Mouse (Mus musculus) WW6 (cell line): ENCODE measurements around the gene Gm10645.

Source experiments
- DNase-seq: peaks from one replicate; pipeline ENCODE4 v3.0.0-alpha.2; 2013; ENCODE audit warnings: low read depth, low spot score

The Gm10645 gene

DNA sequence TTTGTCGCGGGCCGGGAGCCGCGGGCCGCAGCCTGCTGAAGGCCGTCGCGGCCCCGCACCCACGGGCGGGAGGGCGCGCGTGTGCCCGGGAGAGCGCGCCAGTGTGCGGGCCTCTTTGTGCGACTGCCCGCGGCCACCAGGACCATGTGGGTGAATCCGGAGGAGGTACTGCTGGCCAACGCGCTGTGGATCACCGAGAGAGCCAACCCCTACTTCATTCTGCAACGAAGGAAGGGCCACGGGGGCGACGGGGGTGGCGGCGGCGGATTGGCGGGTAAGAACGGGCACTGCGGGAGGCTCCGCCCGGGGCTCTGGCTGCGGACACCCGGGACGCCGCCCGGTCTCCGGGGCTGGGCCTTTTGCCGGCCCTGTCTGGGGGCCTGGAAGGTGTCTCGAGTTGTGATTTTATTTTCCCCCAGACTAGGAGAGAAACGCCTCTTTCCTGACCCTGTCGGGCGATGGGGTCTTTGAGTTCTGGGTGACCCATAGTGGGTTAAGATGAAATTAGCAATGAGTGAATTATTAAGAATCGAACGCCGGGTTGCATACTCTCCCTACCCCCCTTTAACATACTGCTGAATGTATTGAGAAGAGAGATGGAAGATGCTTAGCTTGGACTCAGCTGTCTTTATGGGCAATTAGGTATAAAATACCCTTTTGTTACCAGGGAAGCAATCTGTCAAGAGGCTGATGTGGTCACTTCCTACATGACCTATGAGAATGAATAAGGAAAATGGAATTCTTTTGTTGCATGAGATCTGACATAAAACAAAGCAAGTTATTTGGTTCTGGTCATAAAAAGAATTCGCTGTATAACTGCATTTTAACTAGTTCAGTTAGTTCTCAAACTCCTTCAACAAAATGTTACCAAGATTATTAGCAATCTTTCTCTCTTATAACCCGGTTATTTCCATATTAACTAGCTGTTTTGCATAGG lies at the start of gene Gm10645:
Gene Gm10645, minus strand, starts transcription at position 240 of the 937 bp plus-strand sequence.
- no peak for DNase-seq

DNA sequence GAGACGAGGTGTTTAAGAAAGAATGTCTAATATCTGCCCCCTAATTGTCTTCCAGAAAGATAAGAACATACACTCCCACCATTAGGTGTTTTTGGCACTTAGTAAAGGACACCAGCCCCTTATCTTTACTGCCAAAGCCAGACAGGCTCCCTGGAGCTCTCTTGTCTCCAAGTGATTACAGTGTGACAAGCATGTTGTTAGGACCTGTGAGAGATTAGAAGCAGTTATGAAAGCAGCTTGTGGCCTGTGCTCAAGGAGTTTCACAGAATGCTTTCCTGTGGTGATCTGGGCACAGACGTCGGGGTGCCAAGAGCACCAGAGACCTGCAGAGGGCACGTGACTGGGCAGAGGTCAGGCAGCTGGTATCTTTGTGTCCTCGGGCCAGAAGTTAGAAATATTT lies 49.1 kb upstream of the Gm10645 start:
- no peak for DNase-seq

GRCm38 (mm10) chr8:83210676-83211075 lies 44.7 kb upstream of the Gm10645 start:
- DNase-seq: no peak

GRCm38 (mm10) chr8:83209581-83209980 lies 43.6 kb upstream of the Gm10645 start:
- no peak for DNase-seq

- no peak for DNase-seq
Measured at GRCm38 (mm10) chr8:83205907-83206306, 39.9 kb upstream of the Gm10645 start.

GRCm38 (mm10) chr8:83202946-83203345 lies 37.0 kb upstream of the Gm10645 start:
- no peak for DNase-seq

DNA sequence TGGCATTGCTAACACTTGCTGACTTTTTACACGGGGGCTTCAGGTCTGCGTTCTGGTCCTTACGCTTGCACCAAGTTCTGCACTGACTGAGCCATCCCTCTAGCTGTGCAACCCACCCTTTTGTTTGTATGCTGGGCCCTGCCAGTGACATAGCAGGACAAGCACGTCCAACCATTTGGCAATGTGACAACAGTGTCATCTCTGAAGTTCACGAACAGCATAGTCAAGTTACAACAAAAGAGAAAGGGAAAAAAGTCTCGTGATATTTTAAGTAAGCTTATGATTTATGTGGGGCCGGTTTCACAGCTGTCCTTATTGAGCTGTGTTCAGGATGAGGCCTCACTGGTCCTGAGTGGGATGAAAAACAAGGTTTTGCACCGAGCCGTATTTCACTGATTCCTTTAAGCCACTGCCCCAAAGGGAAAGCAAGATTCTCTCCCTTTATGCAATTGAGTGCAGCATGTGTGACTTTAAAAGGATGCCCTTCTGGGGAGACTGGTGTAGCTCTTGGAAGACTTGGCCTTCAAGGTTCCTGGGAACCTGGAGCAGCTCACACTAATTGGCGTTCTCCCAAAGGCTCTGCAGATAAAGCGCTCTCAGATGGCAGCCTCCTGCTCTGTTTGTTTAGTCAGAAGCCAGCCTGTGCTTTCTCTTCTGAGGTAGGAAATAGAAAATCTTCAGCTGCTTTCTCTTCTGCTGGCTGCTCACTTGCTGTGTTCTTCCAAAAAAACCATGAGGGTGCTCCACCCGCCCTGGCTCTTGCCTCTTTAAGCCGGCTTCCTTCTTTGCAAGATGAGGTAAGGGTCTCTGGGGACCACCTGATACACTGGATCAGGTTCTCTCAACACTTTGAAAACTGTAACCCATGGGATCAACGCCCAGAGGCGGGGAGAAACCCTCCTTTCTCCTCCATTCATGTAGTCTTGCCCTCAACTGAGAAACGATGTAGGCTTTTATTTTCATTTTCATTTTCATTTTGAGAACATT lies 34.5 kb upstream of the Gm10645 start:
- DNase-seq: no peak

GRCm38 (mm10) chr8:83199715-83200114 lies 33.7 kb upstream of the Gm10645 start:
- DNase-seq: no peak

DNA sequence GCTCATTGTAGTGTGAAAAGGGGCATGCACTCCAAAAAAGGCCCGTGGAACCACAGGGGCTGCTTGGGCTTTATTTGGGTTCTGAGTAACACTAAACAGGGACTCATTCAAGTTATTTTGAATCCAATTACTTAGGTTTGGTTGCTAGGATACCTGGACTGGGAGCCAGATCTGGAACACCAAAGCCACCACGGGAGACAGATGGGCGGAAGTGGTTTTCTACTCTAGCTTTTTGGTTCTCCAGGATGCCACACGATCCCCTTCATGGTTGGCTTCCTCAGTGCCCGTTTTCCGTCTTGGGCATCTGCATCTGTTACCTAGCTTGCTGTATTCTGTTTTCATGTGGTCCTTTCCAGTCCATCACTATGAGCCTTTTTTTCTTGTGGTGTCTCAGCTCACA lies 30.1 kb upstream of the Gm10645 start:
- DNase-seq: no peak

- no peak for DNase-seq
Measured at GRCm38 (mm10) chr8:83189538-83190095, 23.6 kb upstream of the Gm10645 start.

- no peak for DNase-seq
Measured at GRCm38 (mm10) chr8:83187363-83187962, 21.5 kb upstream of the Gm10645 start.

DNA sequence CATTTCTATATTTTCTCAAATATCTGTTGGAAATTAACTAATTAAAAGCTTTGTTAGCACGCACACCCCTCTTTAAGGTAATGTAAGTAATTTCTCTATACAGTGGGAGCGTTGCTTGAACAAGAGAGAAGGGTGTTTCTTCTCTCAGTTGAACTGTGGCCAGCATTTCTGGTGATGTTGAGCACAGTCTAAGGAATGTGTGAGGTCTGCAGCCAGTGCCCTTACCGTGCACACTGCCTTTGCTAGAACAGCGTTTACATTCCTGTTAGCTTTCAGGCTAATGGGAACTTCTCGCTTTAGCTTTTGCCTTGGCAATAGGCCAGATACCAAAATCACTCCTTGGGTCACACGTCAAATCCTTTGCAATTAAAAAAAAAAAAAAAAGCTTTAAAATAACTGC lies 20.4 kb upstream of the Gm10645 start:
- DNase-seq: no peak

- no peak for DNase-seq
Measured at GRCm38 (mm10) chr8:83182784-83183183, 16.8 kb upstream of the Gm10645 start.

GRCm38 (mm10) chr8:83181851-83182482 lies 16.0 kb upstream of the Gm10645 start:
- DNase-seq: no peak

DNA sequence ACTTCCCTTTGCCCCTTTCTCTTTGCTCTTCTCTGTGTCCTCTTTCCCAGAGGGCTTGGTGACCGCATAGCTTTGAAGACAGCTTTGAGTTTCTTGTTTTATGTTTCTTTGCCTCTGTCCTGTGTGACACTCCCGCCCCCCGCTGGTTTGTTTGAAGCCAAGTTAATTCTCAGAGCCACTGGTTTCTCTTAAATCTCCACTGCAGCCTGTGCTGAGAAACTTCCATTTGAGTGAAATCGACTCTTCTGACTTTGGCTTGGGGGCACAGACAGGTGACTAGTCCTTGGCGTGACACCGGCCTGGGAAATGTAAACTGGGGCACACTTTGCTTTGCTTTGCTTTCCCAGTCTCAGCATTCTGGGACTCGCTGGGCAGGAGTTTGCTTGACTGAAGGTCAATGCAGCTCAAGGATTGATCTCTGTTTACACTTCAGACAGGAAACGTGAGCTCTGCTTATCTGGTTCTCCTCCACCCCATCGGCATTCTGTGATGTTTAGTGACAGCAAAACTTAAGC lies 12.3 kb upstream of the Gm10645 start:
- no peak for DNase-seq

GRCm38 (mm10) chr8:83177317-83178195 lies 11.6 kb upstream of the Gm10645 start:
- no peak for DNase-seq

DNA sequence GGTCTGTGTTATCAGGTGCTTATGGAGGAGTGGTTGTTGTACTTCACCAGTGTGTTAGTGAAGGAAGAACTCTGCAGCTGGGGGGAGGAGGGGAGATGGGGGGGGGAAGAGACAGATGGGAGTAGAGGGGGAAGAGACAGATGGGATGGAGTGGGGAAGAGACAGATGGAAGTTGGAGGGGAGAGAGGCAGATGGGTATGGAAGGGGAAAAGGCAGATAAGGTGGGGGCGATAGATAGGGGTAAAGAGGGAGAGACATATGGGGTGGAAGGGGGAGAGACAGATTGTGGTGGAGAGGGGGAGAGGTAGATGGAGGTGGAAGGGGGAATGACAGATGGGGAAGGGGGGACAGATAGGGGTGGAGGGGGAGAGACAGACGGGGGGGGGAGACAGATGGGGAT lies 10.8 kb upstream of the Gm10645 start:
- no peak for DNase-seq

DNA sequence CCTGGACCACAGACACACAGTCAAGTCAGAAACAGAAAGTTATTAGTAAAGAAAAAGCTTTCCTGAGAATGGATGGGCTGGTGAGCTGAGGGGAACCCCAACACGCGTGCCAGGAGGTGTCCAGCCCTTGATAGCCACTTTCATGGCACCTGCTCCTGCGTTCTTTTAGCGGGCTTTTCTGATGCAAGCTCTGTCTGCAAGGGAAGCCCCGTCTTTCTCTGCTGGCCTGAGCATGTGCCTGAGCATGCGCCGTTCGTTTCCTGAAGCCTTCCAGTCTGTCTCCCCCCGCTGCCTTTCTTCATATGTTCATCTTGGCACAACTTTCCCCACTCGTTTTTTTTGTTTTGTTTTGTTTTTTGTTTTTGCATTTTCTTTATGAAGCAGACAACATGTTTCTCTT lies 9.7 kb upstream of the Gm10645 start:
- DNase-seq: no peak

- DNase-seq: no peak
Measured at GRCm38 (mm10) chr8:83170894-83171293, 4.9 kb upstream of the Gm10645 start.

- DNase-seq: no peak
Measured at GRCm38 (mm10) chr8:83169709-83170108, 3.7 kb upstream of the Gm10645 start.
